Mouse (Mus musculus): Measurements from ENCODE around the gene Brd1. TPM values are rescaled to one million over a fixed set of nuclear protein-coding genes. Genes with fewer than 3 reads are reported as not detected.
A peak's percentile ranks its signal among the peaks of the same experiment; 100 is the strongest.

Gene Brd1
- polyA plus RNA-seq, 1 experiment from 2014 or later, result 15.0 TPM

- Histone ChIP-seq H3K9ac (no peak overlapping the region), H3K36me3 (peaks cover 62% of the 10 kb centered on the region), H3K4me2 (no peak overlapping the region), H3K27me3 (no peaks in the 10 kb centered on the region), H3K4me3 (no peak overlapping the region), H3K27ac (replicated peaks) (no peak overlapping the region), H3K9me3 (no peaks in the 10 kb centered on the region), H3K4me1 (replicated peaks) (0 out of 2 replicates have a peak, but pooled peaks cover 4% of the 10 kb centered on the region)
- WGBS, result 48% methylated on average over 3 of the region's 3 CpGs
- ATAC-seq (ENCODE audit: low FRiP score, low read depth), result no peak
These were observed 31.5 kb downstream of the Brd1 start for GRCm38 (mm10) chr15:88702501-88702900.

GRCm38 (mm10) chr15:88700759-88701158 is 33.3 kb downstream of the Brd1 start:
- Histone ChIP-seq H3K4me2 (no peak overlapping the region), H3K4me1 (replicated peaks) (0 out of 2 replicates have a peak, but pooled peaks cover 4% of the 10 kb centered on the region), H3K4me3 (no peak overlapping the region), H3K27me3 (no peaks in the 10 kb centered on the region), H3K9ac (no peak overlapping the region), H3K36me3 (peaks cover 57% of the 10 kb centered on the region), H3K9me3 (no peaks in the 10 kb centered on the region), H3K27ac (replicated peaks) (no peak overlapping the region)
- peak; percentile 57; the same call in 1 of the 2 replicates for ATAC-seq (ENCODE audit: low FRiP score, low read depth)
- 81% methylated on average over 18 of the region's 18 CpGs for WGBS

GRCm38 (mm10) chr15:88699508-88699907 is 34.5 kb downstream of the Brd1 start:
- Histone ChIP-seq H3K4me2 (no peak overlapping the region), H3K9me3 (no peaks in the 10 kb centered on the region), H3K4me3 (no peak overlapping the region), H3K27me3 (no peaks in the 10 kb centered on the region), H3K4me1 (replicated peaks) (0 out of 2 replicates have a peak, but pooled peaks cover 4% of the 10 kb centered on the region), H3K36me3 (peaks cover 62% of the 10 kb centered on the region), H3K9ac (no peak overlapping the region), H3K27ac (replicated peaks) (no peak overlapping the region)
- no peak for ATAC-seq (ENCODE audit: low FRiP score, low read depth)
- 90% methylated on average over 5 of the region's 5 CpGs for WGBS

- Histone ChIP-seq H3K4me3 (no peak overlapping the region), H3K4me1 (replicated peaks) (0 out of 2 replicates have a peak, but pooled peaks cover 7% of the 10 kb centered on the region), H3K27ac (replicated peaks) (no peak overlapping the region), H3K36me3 (peaks cover 50% of the 10 kb centered on the region), H3K9me3 (no peaks in the 10 kb centered on the region), H3K9ac (no peak overlapping the region), H3K4me2 (no peak overlapping the region), H3K27me3 (no peaks in the 10 kb centered on the region)
- WGBS, result 88% methylated on average over 5 of the region's 5 CpGs
- no peak for ATAC-seq (ENCODE audit: low FRiP score, low read depth)
These were observed 36.4 kb downstream of the Brd1 start for GRCm38 (mm10) chr15:88697586-88697985.

GRCm38 (mm10) chr15:88696055-88696454 is 38.0 kb downstream of the Brd1 start:
- 96% methylated on average over 7 of the region's 7 CpGs for WGBS
- H3K4me2 ChIP-seq, result no peak overlapping the region
- no peak for ATAC-seq (ENCODE audit: low FRiP score, low read depth)
- no peaks in the 10 kb centered on the region for H3K9me3 ChIP-seq
- H3K4me1 ChIP-seq (replicated peaks), result 0 out of 2 replicates have a peak, but pooled peaks cover 7% of the 10 kb centered on the region
- H3K4me3 ChIP-seq, result no peak overlapping the region
- H3K27me3 ChIP-seq, result no peaks in the 10 kb centered on the region
- H3K27ac ChIP-seq (replicated peaks), result no peak overlapping the region
- H3K9ac ChIP-seq, result no peak overlapping the region
- H3K36me3 ChIP-seq, result peaks cover 51% of the 10 kb centered on the region

GRCm38 (mm10) chr15:88694033-88694432 is 40.0 kb downstream of the Brd1 start:
- Histone ChIP-seq H3K4me1 (replicated peaks) (0 out of 2 replicates have a peak, but pooled peaks cover 4% of the 10 kb centered on the region), H3K36me3 (peaks cover 60% of the 10 kb centered on the region), H3K9ac (no peak overlapping the region), H3K4me3 (no peak overlapping the region), H3K4me2 (no peak overlapping the region), H3K9me3 (no peaks in the 10 kb centered on the region), H3K27ac (replicated peaks) (no peak overlapping the region), H3K27me3 (no peaks in the 10 kb centered on the region)
- 62% methylated on average over 5 of the region's 5 CpGs for WGBS
- ATAC-seq (ENCODE audit: low FRiP score, low read depth), result no peak

- Histone ChIP-seq H3K27ac (replicated peaks) (no peak overlapping the region), H3K4me1 (replicated peaks) (0 out of 2 replicates have a peak, but pooled peaks cover 4% of the 10 kb centered on the region), H3K9me3 (no peaks in the 10 kb centered on the region), H3K36me3 (peaks cover 68% of the 10 kb centered on the region), H3K4me3 (no peak overlapping the region), H3K4me2 (no peak overlapping the region), H3K9ac (no peak overlapping the region), H3K27me3 (no peaks in the 10 kb centered on the region)
- ATAC-seq (ENCODE audit: low FRiP score, low read depth), result no peak
- WGBS, result 83% methylated on average over 9 of the region's 9 CpGs
These were observed 41.3 kb downstream of the Brd1 start for GRCm38 (mm10) chr15:88692720-88693119.

GRCm38 (mm10) chr15:88691129-88691528 is 42.9 kb downstream of the Brd1 start:
- H3K36me3 ChIP-seq, result peaks cover 74% of the 10 kb centered on the region
- ATAC-seq (ENCODE audit: low FRiP score, low read depth), result no peak
- H3K27me3 ChIP-seq, result no peaks in the 10 kb centered on the region
- no peak overlapping the region for H3K9ac ChIP-seq
- 0 out of 2 replicates have a peak, but pooled peaks cover 4% of the 10 kb centered on the region for H3K4me1 ChIP-seq (replicated peaks)
- 95% methylated on average over 12 of the region's 12 CpGs for WGBS
- H3K27ac ChIP-seq (replicated peaks), result no peak overlapping the region
- no peak overlapping the region for H3K4me3 ChIP-seq
- no peaks in the 10 kb centered on the region for H3K9me3 ChIP-seq
- H3K4me2 ChIP-seq, result no peak overlapping the region

GRCm38 (mm10) chr15:88688120-88688519 is 45.9 kb downstream of the Brd1 start:
- Histone ChIP-seq H3K4me3 (no peak overlapping the region), H3K4me1 (replicated peaks) (no peaks in the 10 kb centered on the region), H3K36me3 (peaks cover 64% of the 10 kb centered on the region), H3K4me2 (no peak overlapping the region), H3K27ac (replicated peaks) (no peak overlapping the region), H3K9me3 (no peaks in the 10 kb centered on the region), H3K9ac (no peak overlapping the region), H3K27me3 (no peaks in the 10 kb centered on the region)
- 83% methylated on average over 10 of the region's 10 CpGs for WGBS
- no peak for ATAC-seq (ENCODE audit: low FRiP score, low read depth)

GRCm38 (mm10) chr15:88686725-88687124 is 47.3 kb downstream of the Brd1 start:
- no peak for ATAC-seq (ENCODE audit: low FRiP score, low read depth)
- no peak overlapping the region for H3K9ac ChIP-seq
- no peaks in the 10 kb centered on the region for H3K27me3 ChIP-seq
- H3K4me1 ChIP-seq (replicated peaks), result no peaks in the 10 kb centered on the region
- H3K4me2 ChIP-seq, result no peak overlapping the region
- H3K4me3 ChIP-seq, result no peak overlapping the region
- H3K9me3 ChIP-seq, result no peaks in the 10 kb centered on the region
- H3K27ac ChIP-seq (replicated peaks), result no peak overlapping the region
- 91% methylated on average over 5 of the region's 5 CpGs for WGBS
- peaks cover 56% of the 10 kb centered on the region for H3K36me3 ChIP-seq

GRCm38 (mm10) chr15:88684039-88684438 is 50.0 kb downstream of the Brd1 start:
- no peak overlapping the region for H3K27ac ChIP-seq (replicated peaks)
- H3K9ac ChIP-seq, result no peak overlapping the region
- H3K4me1 ChIP-seq (replicated peaks), result no peaks in the 10 kb centered on the region
- WGBS, result 89% methylated on average over 6 of the region's 6 CpGs
- peaks cover 30% of the 10 kb centered on the region for H3K36me3 ChIP-seq
- H3K9me3 ChIP-seq, result no peaks in the 10 kb centered on the region
- H3K4me2 ChIP-seq, result no peak overlapping the region
- no peak for ATAC-seq (ENCODE audit: low FRiP score, low read depth)
- no peaks in the 10 kb centered on the region for H3K27me3 ChIP-seq
- no peak overlapping the region for H3K4me3 ChIP-seq

- no peak overlapping the region for H3K4me2 ChIP-seq
- H3K27ac ChIP-seq (replicated peaks), result no peak overlapping the region
- H3K4me1 ChIP-seq (replicated peaks), result peaks cover 9% of the 10 kb centered on the region
- 69% methylated on average over 5 of the region's 5 CpGs for WGBS
- H3K36me3 ChIP-seq, result peaks cover 5% of the 10 kb centered on the region; the same call in 1 of the 2 replicates
- no peaks in the 10 kb centered on the region for H3K27me3 ChIP-seq
- H3K9me3 ChIP-seq, result no peaks in the 10 kb centered on the region
- H3K4me3 ChIP-seq, result no peak overlapping the region
- no peak overlapping the region for H3K9ac ChIP-seq
- no peak for ATAC-seq (ENCODE audit: low FRiP score, low read depth)
These were observed 53.1 kb downstream of the Brd1 start for GRCm38 (mm10) chr15:88680931-88681330.

GRCm38 (mm10) chr15:88677568-88677967 is 56.5 kb downstream of the Brd1 start:
- Histone ChIP-seq H3K36me3 (no peaks in the 10 kb centered on the region), H3K4me1 (replicated peaks) (peaks cover 9% of the 10 kb centered on the region), H3K4me2 (no peak overlapping the region), H3K27ac (replicated peaks) (no peak overlapping the region), H3K4me3 (no peak overlapping the region), H3K27me3 (no peaks in the 10 kb centered on the region), H3K9me3 (no peaks in the 10 kb centered on the region), H3K9ac (no peak overlapping the region)
- ATAC-seq (ENCODE audit: low FRiP score, low read depth), result no peak
- WGBS, result 89% methylated on average over 5 of the region's 5 CpGs
